Mouse (Mus musculus): ENCODE data around the gene Kcnip4.

DNA sequence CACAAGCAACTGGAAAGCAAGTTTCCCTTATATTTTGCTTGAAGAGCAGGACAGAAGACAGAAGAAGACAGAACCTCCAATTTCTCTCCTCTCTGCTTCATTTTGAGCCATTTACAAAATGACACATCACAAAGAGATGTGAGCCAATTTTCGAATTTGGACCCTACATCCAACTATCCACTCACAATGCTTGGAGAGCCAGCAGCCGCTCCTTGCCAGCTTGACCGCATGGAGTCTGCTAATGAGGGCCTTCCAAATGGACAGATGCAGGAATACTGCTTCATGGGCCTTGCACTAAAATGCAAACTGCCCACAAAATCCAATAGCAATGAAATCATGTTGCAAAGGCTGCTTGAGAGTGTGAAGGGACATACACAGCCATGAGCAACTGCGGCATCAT, 47.2 kb upstream of the Kcnip4 start:
- no peak for TF ChIP-seq MAX (IDR thresholded peaks at IDR 0.05)
- TF ChIP-seq CTCF (IDR thresholded peaks at IDR 0.05; ENCODE audit: control insufficient read depth, insufficient read depth, insufficient read length): no peak
- TF ChIP-seq MYOG (IDR thresholded peaks at IDR 0.05; ENCODE audit: control insufficient read depth, extremely low read depth, insufficient read length): no peak
- TF ChIP-seq MYOD1 (IDR thresholded peaks at IDR 0.05; ENCODE audit: control insufficient read depth, insufficient read length, low read depth): no peak
